Mouse (Mus musculus): Measurements from ENCODE around the gene Trappc6a. TPM values are rescaled to one million over a fixed set of nuclear protein-coding genes. Genes with fewer than 3 reads are reported as not detected.
A peak's percentile ranks its signal among the peaks of the same experiment; 100 is the strongest.

Gene Trappc6a
- polyA plus RNA-seq, 1 experiment from 2014 or later: 53.8 TPM

GRCm38 (mm10) chr7:19561431-19561764 lies 53.2 kb downstream of the Trappc6a start:
- Histone ChIP-seq H3K4me3 (peak overlapping the region; percentile 100), H3K4me1 (peaks cover 51% of the 10 kb centered on the region), H3K36me3 (replicated peaks) (peaks cover 55% of the 10 kb centered on the region), H3K27me3 (ENCODE audit: poor library complexity, severe bottlenecking) (no peaks in the 10 kb centered on the region), H3K27ac (peak overlapping the region; percentile 95), H3K9me3 (peaks cover 9% of the 10 kb centered on the region)
- DNase-seq (ENCODE audit: extremely low spot score, low spot score): no peak
- 2% methylated on average over 11 of the region's 11 CpGs for WGBS

DNA sequence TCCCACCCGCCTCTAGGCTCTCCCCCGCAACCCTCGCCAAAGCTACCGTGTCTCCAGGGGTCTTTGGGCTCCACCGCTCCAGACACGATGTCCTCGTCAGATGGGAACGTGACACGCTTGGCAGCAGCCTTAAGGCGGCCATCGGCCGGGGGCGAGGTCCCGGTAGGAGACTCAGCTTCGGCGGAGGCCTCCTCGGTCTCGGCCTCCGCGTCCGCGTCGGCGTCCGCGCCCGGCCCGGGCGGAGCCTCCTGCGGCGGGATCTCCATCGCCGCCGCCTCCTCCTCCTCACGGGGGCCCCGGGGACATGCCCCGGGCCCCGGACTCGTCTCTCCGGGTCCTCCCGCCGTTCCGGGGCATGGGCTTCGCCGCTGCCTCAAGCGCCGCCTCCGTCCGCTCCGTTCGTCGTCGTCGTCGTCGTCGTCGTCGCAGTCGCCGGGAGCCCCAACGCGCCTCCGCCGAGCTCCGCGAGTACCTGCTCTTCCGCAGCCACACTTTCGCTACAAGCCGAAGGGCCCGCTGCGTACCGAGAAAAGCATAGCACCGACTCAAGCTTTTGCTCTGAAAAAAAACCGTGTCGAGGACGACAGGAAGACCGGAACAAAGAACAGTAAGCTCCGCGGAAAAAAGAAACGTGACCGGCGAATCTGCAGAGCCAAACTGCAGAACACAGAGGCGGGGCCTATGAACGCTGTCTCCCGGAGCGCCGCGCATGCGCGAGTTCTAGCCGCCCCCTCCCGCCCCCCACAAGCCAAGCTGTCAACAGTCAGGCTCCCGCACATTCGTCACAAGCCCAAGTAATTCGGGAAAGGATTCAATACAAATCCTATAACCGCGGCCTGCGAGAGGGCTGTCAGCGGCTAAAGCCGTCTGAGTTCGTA lies 53.8 kb downstream of the Trappc6a start:
- Histone ChIP-seq H3K27me3 (ENCODE audit: poor library complexity, severe bottlenecking) (no peaks in the 10 kb centered on the region), H3K36me3 (replicated peaks) (peaks cover 54% of the 10 kb centered on the region), H3K4me1 (peaks cover 51% of the 10 kb centered on the region), H3K4me3 (peak overlapping the region; percentile 100), H3K9me3 (peaks cover 9% of the 10 kb centered on the region), H3K27ac (peak overlapping the region; percentile 95)
- peak; percentile 95 for DNase-seq (ENCODE audit: extremely low spot score, low spot score)
- under 1% methylated on average over 102 of the region's 102 CpGs for WGBS

- Histone ChIP-seq H3K4me3 (peak within 1 kb of the TSS; percentile 100), H3K4me1 (peaks cover 49% of the 10 kb centered on the region), H3K9me3 (peaks cover 9% of the 10 kb centered on the region), H3K36me3 (replicated peaks) (peaks cover 51% of the 10 kb centered on the region), H3K27ac (peak within 1 kb of the TSS; percentile 95), H3K27me3 (ENCODE audit: poor library complexity, severe bottlenecking) (no peaks in the 10 kb centered on the region)
- peak; percentile 40 for DNase-seq (ENCODE audit: extremely low spot score, low spot score)
- 3% methylated on average over 19 of the region's 19 CpGs for WGBS
Observed at GRCm38 (mm10) chr7:19562643-19563410, 54.6 kb downstream of the Trappc6a start, which contains the start of gene Ppp1r37. TSS of gene Ppp1r37 (minus strand) at chr7:19563076.

DNA sequence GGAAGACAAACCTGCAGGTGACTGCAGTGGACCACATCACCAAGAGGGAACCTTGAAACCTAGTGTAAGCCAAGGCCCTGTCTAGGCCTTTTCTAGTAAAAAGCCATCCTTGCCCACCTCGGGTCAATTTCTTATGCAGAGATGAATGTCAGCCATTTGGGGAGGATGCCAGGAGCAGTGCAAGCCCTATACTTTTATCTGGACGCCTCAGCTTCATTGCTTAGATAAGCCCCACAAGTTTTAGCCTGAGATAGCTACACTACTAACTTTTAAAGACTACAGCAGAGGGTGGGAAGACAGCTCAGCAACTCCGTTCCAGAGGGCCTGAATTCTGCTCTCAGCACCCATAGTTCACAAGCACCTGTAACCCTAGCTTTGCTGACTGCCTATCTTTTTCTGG lies 55.7 kb downstream of the Trappc6a start:
- Histone ChIP-seq H3K27ac (no peak overlapping the region), H3K4me3 (peak overlapping the region; percentile 100; the same call in 1 of the 2 replicates), H3K27me3 (ENCODE audit: poor library complexity, severe bottlenecking) (no peaks in the 10 kb centered on the region), H3K9me3 (peaks cover 9% of the 10 kb centered on the region), H3K36me3 (replicated peaks) (peaks cover 47% of the 10 kb centered on the region), H3K4me1 (peaks cover 39% of the 10 kb centered on the region)
- 82% methylated on average over 3 of the region's 3 CpGs for WGBS
- no peak for DNase-seq (ENCODE audit: extremely low spot score, low spot score)

- Histone ChIP-seq H3K27me3 (ENCODE audit: poor library complexity, severe bottlenecking) (no peaks in the 10 kb centered on the region), H3K36me3 (replicated peaks) (peaks cover 52% of the 10 kb centered on the region), H3K4me3 (0 out of 2 replicates have a peak overlapping the region, but pooled peaks have one; percentile 100), H3K27ac (no peak overlapping the region), H3K4me1 (peaks cover 33% of the 10 kb centered on the region), H3K9me3 (peaks cover 9% of the 10 kb centered on the region)
- DNase-seq (ENCODE audit: extremely low spot score, low spot score): no peak
- 91% methylated on average over 4 of the region's 4 CpGs for WGBS
Observed at GRCm38 (mm10) chr7:19564455-19564854, 56.3 kb downstream of the Trappc6a start.

Other genes starting within 250 kb of the Trappc6a start
- 47.4 and 56.9 TPM in 2 replicates for gene Vasp, start 236.6 kb upstream of the Trappc6a start, polyA plus RNA-seq (2016; fragmentation: Nextera tagmentation; extraction: Ambion mirVana)
- 0.41 and 0.51 TPM in 2 replicates for gene Ppm1n, start 228.3 kb upstream of the Trappc6a start, polyA plus RNA-seq (2016; fragmentation: Nextera tagmentation; extraction: Ambion mirVana)
- gene Rtn2, start 225.8 kb upstream of the Trappc6a start, polyA plus RNA-seq (2016; fragmentation: Nextera tagmentation; extraction: Ambion mirVana): 32.1 and 33.1 TPM in 2 replicates
- 0.10 TPM in 1 of 2 replicates, not detected in the other for gene Fosb, start 198.3 kb upstream of the Trappc6a start, polyA plus RNA-seq (2016; fragmentation: Nextera tagmentation; extraction: Ambion mirVana)
- gene Ercc1, start 163.6 kb upstream of the Trappc6a start, polyA plus RNA-seq (2016; fragmentation: Nextera tagmentation; extraction: Ambion mirVana): 95.3 and 96.1 TPM in 2 replicates
- 30.9 and 32.2 TPM in 2 replicates for gene Cd3eap, start 148.9 kb upstream of the Trappc6a start, polyA plus RNA-seq (2016; fragmentation: Nextera tagmentation; extraction: Ambion mirVana)
- gene Ppp1r13l, start 148.6 kb upstream of the Trappc6a start, polyA plus RNA-seq (2016; fragmentation: Nextera tagmentation; extraction: Ambion mirVana): 5.4 and 6.3 TPM in 2 replicates
- 26.9 and 28.7 TPM in 2 replicates for gene Ercc2, start 126.4 kb upstream of the Trappc6a start, polyA plus RNA-seq (2016; fragmentation: Nextera tagmentation; extraction: Ambion mirVana)
- 3.6 and 4.8 TPM in 2 replicates for gene Klc3, start 104.3 kb upstream of the Trappc6a start, polyA plus RNA-seq (2016; fragmentation: Nextera tagmentation; extraction: Ambion mirVana)
- not detected in 2 replicates for gene Ckm, start 103.6 kb upstream of the Trappc6a start, polyA plus RNA-seq (2016; fragmentation: Nextera tagmentation; extraction: Ambion mirVana)
- 5.7 and 6.5 TPM in 2 replicates for gene Mark4, start 49.6 kb upstream of the Trappc6a start, polyA plus RNA-seq (2016; fragmentation: Nextera tagmentation; extraction: Ambion mirVana)
- gene Exoc3l2, start 45.1 kb upstream of the Trappc6a start, polyA plus RNA-seq (2016; fragmentation: Nextera tagmentation; extraction: Ambion mirVana): 0.82 and 0.99 TPM in 2 replicates
- gene Bloc1s3, start within 50 bp of the Trappc6a start, polyA plus RNA-seq (2016; fragmentation: Nextera tagmentation; extraction: Ambion mirVana): 2.1 and 2.3 TPM in 2 replicates
- 0.06 and 0.12 TPM in 2 replicates for gene Nkpd1, start 9.4 kb downstream of the Trappc6a start, polyA plus RNA-seq (2016; fragmentation: Nextera tagmentation; extraction: Ambion mirVana)
- gene Ppp1r37, start 54.7 kb downstream of the Trappc6a start, polyA plus RNA-seq (2016; fragmentation: Nextera tagmentation; extraction: Ambion mirVana): 20.2 and 22.2 TPM in 2 replicates
- 0.30 and 0.47 TPM in 2 replicates for gene Zfp296, start 68.9 kb downstream of the Trappc6a start, polyA plus RNA-seq (2016; fragmentation: Nextera tagmentation; extraction: Ambion mirVana)
- gene Gemin7, start 69.2 kb downstream of the Trappc6a start, polyA plus RNA-seq (2016; fragmentation: Nextera tagmentation; extraction: Ambion mirVana): 180 and 186 TPM in 2 replicates
- 53.6 and 54.0 TPM in 2 replicates for gene Clasrp, start 96.1 kb downstream of the Trappc6a start, polyA plus RNA-seq (2016; fragmentation: Nextera tagmentation; extraction: Ambion mirVana)
- 3.0 TPM in 2 replicates for gene Relb, start 121.0 kb downstream of the Trappc6a start, polyA plus RNA-seq (2016; fragmentation: Nextera tagmentation; extraction: Ambion mirVana)
- gene Clptm1, start 156.6 kb downstream of the Trappc6a start, polyA plus RNA-seq (2016; fragmentation: Nextera tagmentation; extraction: Ambion mirVana): 70.6 and 75.6 TPM in 2 replicates
- 0.39 TPM in 1 of 2 replicates, not detected in the other for gene Apoc2, start 169.5 kb downstream of the Trappc6a start, polyA plus RNA-seq (2016; fragmentation: Nextera tagmentation; extraction: Ambion mirVana)
- gene Gm44805, start 173.0 kb downstream of the Trappc6a start, polyA plus RNA-seq (2016; fragmentation: Nextera tagmentation; extraction: Ambion mirVana): not detected in 2 replicates
- gene Apoc4, start 173.1 kb downstream of the Trappc6a start, polyA plus RNA-seq (2016; fragmentation: Nextera tagmentation; extraction: Ambion mirVana): not detected in 2 replicates
- gene Apoc1, start 184.3 kb downstream of the Trappc6a start, polyA plus RNA-seq (2016; fragmentation: Nextera tagmentation; extraction: Ambion mirVana): 2.3 TPM in 2 replicates
- gene Apoe, start 190.8 kb downstream of the Trappc6a start, polyA plus RNA-seq (2016; fragmentation: Nextera tagmentation; extraction: Ambion mirVana): 140 and 154 TPM in 2 replicates
- 187 and 205 TPM in 2 replicates for gene Tomm40, start 207.0 kb downstream of the Trappc6a start, polyA plus RNA-seq (2016; fragmentation: Nextera tagmentation; extraction: Ambion mirVana)
- gene Nectin2, start 242.1 kb downstream of the Trappc6a start, polyA plus RNA-seq (2016; fragmentation: Nextera tagmentation; extraction: Ambion mirVana): 84.2 and 97.3 TPM in 2 replicates

Data from forebrain, embryonic 10.5 days (tissue).